Mouse (Mus musculus) layer of hippocampus, postnatal 10 days (tissue): ENCODE measurements around the gene Rnaseh2c. TPM values are rescaled to one million over a fixed set of nuclear protein-coding genes. Genes with fewer than 3 reads are reported as not detected.

Source experiments
- DNase-seq, 2 experiments: peaks; one replicate each; pipeline ENCODE4 v3.0.0; 2021; ENCODE audit warnings: low spot score in 2 of 2
- total RNA-seq, 2 experiments: library from RNA; stranded (reverse); gene quantifications; 2 replicates each; pipeline ENCODE4 v1.2.3; 2021

The Rnaseh2c gene
- total RNA-seq, 2 experiments from 2014 or later = 70.8 to 73.5 TPM

GRCm38 (mm10) chr19:5629907-5630306 is 28.2 kb downstream of the Rnaseh2c start:
- no peak for DNase-seq

GRCm38 (mm10) chr19:5632120-5632519 is 30.4 kb downstream of the Rnaseh2c start:
- DNase-seq = no peak

GRCm38 (mm10) chr19:5636036-5636570 is 34.4 kb downstream of the Rnaseh2c start:
- no peak for DNase-seq

- DNase-seq = no peak
Measured at GRCm38 (mm10) chr19:5636571-5637041, 34.9 kb downstream of the Rnaseh2c start.

GRCm38 (mm10) chr19:5637069-5638047 is 35.7 kb downstream of the Rnaseh2c start, which contains the start of gene Rela:
Rela (plus strand) TSS chr19:5637483.
- DNase-seq = peak; percentile 87 to 94

GRCm38 (mm10) chr19:5638416-5639005 is 36.8 kb downstream of the Rnaseh2c start:
- no peak for DNase-seq

GRCm38 (mm10) chr19:5640339-5640738 is 38.7 kb downstream of the Rnaseh2c start:
- no peak for DNase-seq

GRCm38 (mm10) chr19:5641021-5641420 is 39.3 kb downstream of the Rnaseh2c start:
- no peak for DNase-seq

- no peak for DNase-seq
Measured at GRCm38 (mm10) chr19:5641641-5642040, 40.0 kb downstream of the Rnaseh2c start.

GRCm38 (mm10) chr19:5645280-5645679 is 43.6 kb downstream of the Rnaseh2c start:
- no peak for DNase-seq

- DNase-seq = peak in 1 of 2 experiments; percentile 3
Measured at GRCm38 (mm10) chr19:5646731-5647330, 45.2 kb downstream of the Rnaseh2c start.

- no peak for DNase-seq
Measured at GRCm38 (mm10) chr19:5647791-5648190, 46.1 kb downstream of the Rnaseh2c start.

- DNase-seq = peak; percentile 73 to 81
Measured at GRCm38 (mm10) chr19:5648401-5649297, 47.0 kb downstream of the Rnaseh2c start.

- DNase-seq = no peak
Measured at GRCm38 (mm10) chr19:5649298-5649741, 47.6 kb downstream of the Rnaseh2c start.

- no peak for DNase-seq
Measured at GRCm38 (mm10) chr19:5651502-5652274, 50.0 kb downstream of the Rnaseh2c start.

GRCm38 (mm10) chr19:5652570-5652969 is 50.9 kb downstream of the Rnaseh2c start:
- DNase-seq = no peak

- DNase-seq = peak in 1 of 2 experiments; percentile 36
Measured at GRCm38 (mm10) chr19:5653969-5654719, 52.5 kb downstream of the Rnaseh2c start.

GRCm38 (mm10) chr19:5654720-5655298 is 53.1 kb downstream of the Rnaseh2c start:
- no peak for DNase-seq
